Mouse (Mus musculus): ENCODE data around the gene Dlg3. TPM values are rescaled to one million over a fixed set of nuclear protein-coding genes. Genes with fewer than 3 reads are reported as not detected.

Gene Dlg3
- total RNA-seq (2022) = 1 to 10 TPM; 2.0 to 4.3 (median 2.8) TPM

DNA sequence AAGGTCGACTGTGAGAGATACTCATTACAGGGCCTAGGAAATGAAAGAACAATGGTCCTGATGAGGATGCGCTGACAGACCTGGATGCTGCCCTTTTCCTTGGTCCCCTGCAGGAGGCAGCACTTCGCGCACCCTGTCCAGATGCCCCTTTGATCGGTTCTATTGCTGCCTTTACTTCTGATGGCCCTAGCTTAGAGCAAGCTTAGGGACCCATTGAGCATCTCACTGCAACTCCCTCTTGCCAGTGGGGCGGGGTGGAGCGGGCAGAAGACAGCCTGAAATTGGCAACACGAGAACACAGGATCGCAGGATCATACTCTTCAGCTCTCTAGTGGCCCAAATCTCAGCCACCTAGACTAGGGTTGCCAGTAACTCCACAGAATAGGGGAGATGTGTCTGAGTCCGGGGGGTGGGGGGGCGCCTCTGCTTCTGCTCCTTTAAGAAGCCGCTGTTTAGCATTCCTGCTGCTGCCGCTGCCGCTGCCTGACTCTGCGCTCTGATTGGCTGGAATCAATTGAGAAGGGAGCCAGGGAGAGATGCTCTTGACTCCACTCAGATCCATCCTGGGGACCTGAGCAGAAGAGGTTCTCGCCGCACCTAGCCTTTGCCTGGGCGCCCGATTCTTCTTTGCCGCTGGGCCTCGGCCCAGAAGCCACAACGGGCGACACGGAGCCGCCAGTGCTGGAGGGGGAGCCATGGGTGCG, at the start of gene Dlg3:
Gene Dlg3 (plus strand): TSS at position 542 of the 704 bp plus-strand sequence.
- peak; percentile 7 for DNase-seq (ENCODE audit: low spot score)

GRCm38 (mm10) chrX:100728947-100729346, 38.6 kb upstream of the Dlg3 start:
- DNase-seq (ENCODE audit: low spot score) = peak; percentile 26

DNA sequence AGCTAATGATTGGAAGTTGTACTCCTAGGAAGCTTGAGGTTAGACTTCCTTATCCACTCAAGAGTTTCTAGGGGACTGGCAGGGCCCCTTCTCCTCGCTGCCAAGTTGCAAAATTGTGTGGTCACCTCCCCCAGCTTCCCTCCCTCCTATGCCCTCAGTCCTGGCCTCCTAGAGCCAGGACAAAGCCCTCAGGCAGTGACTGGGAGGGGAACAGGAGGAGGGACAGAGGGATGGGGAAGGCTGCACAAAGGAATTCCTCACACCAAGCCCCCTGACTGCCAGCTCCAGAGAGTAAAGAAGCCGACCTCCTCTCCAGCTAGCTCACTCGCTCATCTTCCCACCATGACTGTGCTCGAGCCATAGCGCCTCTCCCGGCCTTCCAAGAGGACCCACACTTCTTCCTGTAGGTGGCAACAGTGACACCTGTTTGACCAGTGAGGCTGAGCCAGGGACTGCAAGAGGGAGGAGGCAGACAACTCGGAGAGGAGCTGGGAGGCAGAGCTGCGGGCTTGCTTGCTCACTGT, 37.8 kb upstream of the Dlg3 start, which contains the start of gene Gdpd2:
Gene Gdpd2 (plus strand): TSS at position 209 of the 524 bp plus-strand sequence.
- no peak for DNase-seq (ENCODE audit: low spot score)

- no peak for DNase-seq (ENCODE audit: low spot score)
These were observed 37.3 kb upstream of the Dlg3 start for GRCm38 (mm10) chrX:100730266-100730665.

GRCm38 (mm10) chrX:100734359-100734758, 33.2 kb upstream of the Dlg3 start:
- no peak for DNase-seq (ENCODE audit: low spot score)

DNA sequence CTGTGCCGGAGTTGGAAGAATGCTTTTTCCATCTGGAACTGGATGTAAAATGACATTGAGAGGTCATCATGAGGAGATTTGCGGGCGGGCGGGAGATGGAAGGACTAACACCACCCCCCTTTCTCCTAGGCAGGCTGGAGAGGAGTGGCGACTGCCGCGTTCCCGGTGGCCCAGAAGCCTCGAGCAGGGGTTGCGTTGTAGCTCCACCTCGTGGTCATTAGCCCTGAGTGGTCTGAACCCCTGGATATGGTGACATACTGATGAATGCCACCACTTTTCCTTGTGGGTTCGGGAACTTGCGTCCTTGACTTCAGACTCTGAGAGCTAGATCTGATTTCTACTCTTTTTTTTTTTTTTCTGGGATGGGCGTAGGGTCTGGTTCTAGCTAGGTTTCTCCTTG, 28.6 kb upstream of the Dlg3 start:
- DNase-seq (ENCODE audit: low spot score) = peak; percentile 53

GRCm38 (mm10) chrX:100739443-100739842, 28.1 kb upstream of the Dlg3 start:
- DNase-seq (ENCODE audit: low spot score) = no peak

GRCm38 (mm10) chrX:100740785-100741184, 26.7 kb upstream of the Dlg3 start:
- DNase-seq (ENCODE audit: low spot score) = peak; percentile 53

- peak; percentile 41 for DNase-seq (ENCODE audit: low spot score)
These were observed 25.6 kb upstream of the Dlg3 start for GRCm38 (mm10) chrX:100741940-100742339.

GRCm38 (mm10) chrX:100765855-100766254, 1.7 kb upstream of the Dlg3 start:
- DNase-seq (ENCODE audit: low spot score) = no peak

GRCm38 (mm10) chrX:100767885-100768626, 534 bp downstream of the Dlg3 start:
- DNase-seq (ENCODE audit: low spot score) = no peak

DNA sequence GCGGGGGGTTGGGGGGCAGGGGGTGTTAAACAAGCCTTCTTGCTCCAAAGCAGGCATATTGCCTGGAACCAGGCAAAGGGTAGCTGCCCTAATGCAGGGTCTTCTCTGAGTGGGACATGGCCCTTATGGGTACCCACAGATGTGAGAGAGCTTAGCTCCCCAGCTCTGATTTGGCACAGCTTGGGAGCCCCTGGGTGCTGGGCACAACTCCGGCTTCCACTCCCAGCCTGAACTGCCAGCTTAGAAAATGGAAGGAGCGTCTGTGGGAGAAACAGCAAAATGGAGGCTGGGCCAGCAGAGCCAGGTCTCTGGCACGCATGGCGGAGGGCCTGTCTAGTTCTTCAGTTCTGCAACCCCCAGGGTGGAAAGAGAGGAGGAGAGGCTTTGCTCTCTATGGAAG, 1.8 kb downstream of the Dlg3 start:
- DNase-seq (ENCODE audit: low spot score) = no peak

- DNase-seq (ENCODE audit: low spot score) = peak; percentile 63
These were observed 6.9 kb downstream of the Dlg3 start for GRCm38 (mm10) chrX:100774341-100774811.

DNA sequence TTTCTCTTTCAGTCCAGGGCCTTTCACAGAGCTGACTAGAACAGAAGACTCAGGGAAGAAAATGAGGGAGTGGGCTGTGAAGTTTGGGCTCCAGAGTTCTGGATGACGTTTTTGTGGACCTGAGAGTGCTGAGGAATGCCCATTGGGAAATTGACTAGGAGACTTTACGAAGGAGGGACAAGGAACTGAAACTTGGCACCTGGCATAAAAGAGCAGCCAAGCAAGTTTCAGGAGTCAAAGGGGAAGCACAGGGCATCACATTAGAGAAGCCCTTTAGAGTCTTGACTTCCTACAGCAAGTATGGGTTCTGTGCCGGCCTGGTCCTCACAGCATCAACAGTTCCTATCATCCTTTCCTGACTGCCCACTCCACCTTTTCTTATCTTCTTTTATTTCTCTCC, 7.9 kb downstream of the Dlg3 start:
- no peak for DNase-seq (ENCODE audit: low spot score)

DNA sequence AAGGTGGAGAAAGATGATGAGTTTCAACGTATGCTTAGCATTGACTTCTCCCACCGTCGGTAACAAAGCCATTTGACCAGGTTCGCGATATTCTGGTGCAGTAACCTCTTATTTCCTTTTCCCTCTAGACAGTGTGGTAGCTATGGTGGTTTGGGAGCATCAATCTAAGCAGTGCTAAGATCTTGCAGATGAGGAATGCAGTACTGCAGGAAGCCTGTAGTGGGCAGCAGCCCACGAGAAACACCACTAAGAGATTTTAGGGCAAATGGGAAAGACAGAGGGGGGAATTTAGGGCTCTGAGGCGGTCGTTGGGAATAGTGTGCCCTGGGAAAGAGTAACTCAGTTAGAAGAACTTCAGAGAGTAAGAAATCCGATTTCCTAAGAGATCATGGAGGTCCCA, 9.0 kb downstream of the Dlg3 start:
- DNase-seq (ENCODE audit: low spot score) = peak; percentile 37

GRCm38 (mm10) chrX:100776985-100777654, 9.6 kb downstream of the Dlg3 start:
- DNase-seq (ENCODE audit: low spot score) = peak; percentile 22

GRCm38 (mm10) chrX:100777655-100778234, 10.2 kb downstream of the Dlg3 start:
- DNase-seq (ENCODE audit: low spot score) = no peak

- no peak for DNase-seq (ENCODE audit: low spot score)
These were observed 10.9 kb downstream of the Dlg3 start for GRCm38 (mm10) chrX:100778397-100778796.

- no peak for DNase-seq (ENCODE audit: low spot score)
These were observed 21.8 kb downstream of the Dlg3 start for GRCm38 (mm10) chrX:100789322-100789721.

DNA sequence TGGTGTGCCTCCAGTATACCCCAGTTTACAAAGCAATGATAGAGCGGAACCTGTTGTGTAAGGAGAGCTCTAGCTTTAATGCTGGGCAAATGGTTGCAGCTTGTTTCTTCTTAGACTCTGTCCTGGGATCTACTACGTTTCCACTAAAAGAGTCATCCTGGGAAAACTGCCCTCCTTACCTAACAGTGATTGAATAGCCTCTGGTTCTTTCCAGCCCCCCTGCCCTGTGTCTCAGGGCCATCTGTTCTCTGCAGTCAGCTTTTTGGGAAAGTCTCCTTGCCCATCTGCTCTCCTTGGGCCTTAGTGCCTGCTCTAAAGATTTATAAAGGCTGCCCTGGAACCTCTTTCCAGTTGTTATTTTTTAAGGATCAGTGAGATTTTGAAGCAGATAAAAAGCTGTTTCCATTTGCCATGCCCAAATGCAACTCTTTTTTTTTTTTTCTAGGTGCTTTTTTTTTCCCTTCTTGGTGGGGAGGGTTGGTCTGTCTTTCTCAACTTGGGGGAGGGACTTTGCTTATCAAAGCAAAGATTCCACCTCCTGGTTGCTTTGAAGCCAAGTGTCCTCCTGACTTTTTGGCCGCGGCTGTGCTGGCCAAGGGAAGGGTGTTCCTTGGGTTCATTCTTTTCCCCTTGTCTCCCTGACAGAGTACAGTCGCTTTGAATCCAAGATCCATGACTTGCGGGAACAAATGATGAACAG, 28.7 kb downstream of the Dlg3 start:
- no peak for DNase-seq (ENCODE audit: low spot score)

DNA sequence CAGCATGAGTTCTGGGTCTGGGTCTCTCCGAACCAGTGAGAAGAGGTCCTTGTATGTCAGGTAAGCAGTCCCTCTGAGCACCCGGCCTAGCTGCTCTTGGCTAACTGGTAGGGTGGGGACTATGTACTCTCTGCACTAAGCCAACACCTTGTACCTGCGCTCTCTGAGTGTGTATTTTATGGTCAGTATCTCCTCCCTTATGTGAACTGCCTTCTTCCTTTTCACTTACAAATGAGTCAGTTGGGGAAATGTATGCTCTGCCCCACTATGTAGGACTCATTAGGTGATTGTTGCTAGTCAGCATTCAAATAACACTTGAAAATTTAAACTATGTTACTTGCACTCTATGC, 29.2 kb downstream of the Dlg3 start:
- DNase-seq (ENCODE audit: low spot score) = no peak
